Mouse (Mus musculus) kidney, postnatal 25 days (tissue): ENCODE data around the gene Snhg11.
A peak's percentile ranks its signal among the peaks of the same experiment; 100 is the strongest.
"Not testable (repeated sequence)": the region's sequence is repeated elsewhere in the genome, so short reads cannot be mapped to it uniquely, and the experiment has no call there.

Experiments
- DNase-seq, 2 experiments: peaks; one replicate each; pipeline ENCODE4 v3.0.0; 2021; ENCODE audit warnings: mixed read lengths in 2 of 2

Snhg11 gene

GRCm38 (mm10) chr2:158369474-158370172 lies 5.8 kb upstream of the Snhg11 start:
- DNase-seq, result no peak

GRCm38 (mm10) chr2:158370173-158370550 lies 5.3 kb upstream of the Snhg11 start:
- DNase-seq, result peak; percentile 42 to 52

GRCm38 (mm10) chr2:158373061-158373460 lies 2.4 kb upstream of the Snhg11 start:
- DNase-seq, result peak; percentile 58 to 71

- no peak for DNase-seq
Measured at GRCm38 (mm10) chr2:158373516-158373915, 1.9 kb upstream of the Snhg11 start.

- DNase-seq, result no peak
Measured at GRCm38 (mm10) chr2:158376123-158376687, 767 bp downstream of the Snhg11 start.

GRCm38 (mm10) chr2:158376798-158377197 lies 1.4 kb downstream of the Snhg11 start:
- DNase-seq, result no peak

GRCm38 (mm10) chr2:158377811-158378210 lies 2.4 kb downstream of the Snhg11 start:
- DNase-seq, result no peak

- peak; percentile 78 to 86 for DNase-seq
Measured at GRCm38 (mm10) chr2:158379354-158380078, 4.1 kb downstream of the Snhg11 start.

- no peak for DNase-seq
Measured at GRCm38 (mm10) chr2:158386072-158386471, 10.6 kb downstream of the Snhg11 start.

- no peak for DNase-seq
Measured at GRCm38 (mm10) chr2:158389421-158389820, 14.0 kb downstream of the Snhg11 start.

- no peak for DNase-seq
Measured at GRCm38 (mm10) chr2:158396369-158396768, 20.9 kb downstream of the Snhg11 start.

- not testable (repeated sequence) for DNase-seq
Measured at GRCm38 (mm10) chr2:158397140-158397539, 21.7 kb downstream of the Snhg11 start.

- no peak for DNase-seq
Measured at GRCm38 (mm10) chr2:158402915-158403314, 27.5 kb downstream of the Snhg11 start.

- no peak for DNase-seq
Measured at GRCm38 (mm10) chr2:158408997-158409594, 33.7 kb downstream of the Snhg11 start.

GRCm38 (mm10) chr2:158409595-158410021 lies 34.2 kb downstream of the Snhg11 start, which contains the start of gene Ralgapb:
TSS of gene Ralgapb (plus strand) at chr2:158409848.
- DNase-seq, result peak; percentile 98

GRCm38 (mm10) chr2:158410022-158411014 lies 34.9 kb downstream of the Snhg11 start:
- DNase-seq, result peak; percentile 22 to 64

- no peak for DNase-seq
Measured at GRCm38 (mm10) chr2:158413240-158413639, 37.8 kb downstream of the Snhg11 start.

GRCm38 (mm10) chr2:158415826-158416225 lies 40.4 kb downstream of the Snhg11 start:
- DNase-seq, result no peak

GRCm38 (mm10) chr2:158418663-158419062 lies 43.2 kb downstream of the Snhg11 start:
- no peak for DNase-seq
